Mouse (Mus musculus) mesoderm, embryonic 11.5 days (tissue): ENCODE measurements at regions not wholly inside any gene's neighbourhood (a gene's known extent, or its start where the extent isn't known, plus 50 kb on each side); places are given as distances from the start of the nearest gene placed in this dataset.
"Not testable (repeated sequence)": the region's sequence is repeated elsewhere in the genome, so short reads cannot be mapped to it uniquely, and the experiment has no call there.

Experiments used
- DNase-seq: peaks from one replicate; pipeline ENCODE4 v3.0.0-alpha.2; 2012; ENCODE audit warnings: low read depth, low spot score

GRCm38 (mm10) chr13:50092537-50092936 is 157.6 kb downstream of the Gm906 start:
- DNase-seq = no peak

- no peak for DNase-seq
These were observed 185.3 kb downstream of the Gm906 start for GRCm38 (mm10) chr13:50064841-50065240.

GRCm38 (mm10) chr13:50064365-50064764 is 185.7 kb downstream of the Gm906 start:
- DNase-seq = not testable (repeated sequence)

- not testable (repeated sequence) for DNase-seq
These were observed 190.4 kb downstream of the Gm906 start for GRCm38 (mm10) chr13:50059676-50060075.

- not testable (repeated sequence) for DNase-seq
These were observed 191.1 kb downstream of the Gm906 start for GRCm38 (mm10) chr13:50059054-50059453.

- DNase-seq = not testable (repeated sequence)
These were observed 198.4 kb downstream of the Gm906 start for GRCm38 (mm10) chr13:50051746-50052145.

GRCm38 (mm10) chr13:50051110-50051509 is 199.0 kb downstream of the Gm906 start:
- not testable (repeated sequence) for DNase-seq

- DNase-seq = no peak
These were observed 218.4 kb downstream of the Gm906 start for GRCm38 (mm10) chr13:50031757-50032156.

- not testable (repeated sequence) for DNase-seq
These were observed 208.9 kb upstream of the Gm30302 start for GRCm38 (mm10) chr13:50007730-50008129.

- DNase-seq = not testable (repeated sequence)
These were observed 167.3 kb upstream of the Gm30302 start for GRCm38 (mm10) chr13:49966072-49966471.

GRCm38 (mm10) chr13:49957993-49958681 is 159.3 kb upstream of the Gm30302 start:
- peak; percentile 12 for DNase-seq

- DNase-seq = no peak
These were observed 117.0 kb upstream of the Gm30302 start for GRCm38 (mm10) chr13:49915781-49916180.
